Mouse (Mus musculus): ENCODE results near the gene Olfr1024. TPM values are rescaled to one million over a fixed set of nuclear protein-coding genes. Genes with fewer than 3 reads are reported as not detected.

The Olfr1024 gene
- polyA plus RNA-seq, 1 experiment from 2014 or later, result not detected

Other genes with a start within 250 kb of the Olfr1024 start
- gene Olfr154, start 240.6 kb downstream of the Olfr1024 start, polyA plus RNA-seq (2014; fragmentation: Nextera tagmentation; extraction: Ambion mirVana), result not detected in 2 replicates
- gene Olfr1006, start 226.3 kb downstream of the Olfr1024 start, polyA plus RNA-seq (2014; fragmentation: Nextera tagmentation; extraction: Ambion mirVana), result not detected in 2 replicates
- not detected in 2 replicates for gene Olfr1008, start 215.6 kb downstream of the Olfr1024 start, polyA plus RNA-seq (2014; fragmentation: Nextera tagmentation; extraction: Ambion mirVana)
- gene Olfr1009, start 189.6 kb downstream of the Olfr1024 start, polyA plus RNA-seq (2014; fragmentation: Nextera tagmentation; extraction: Ambion mirVana), result not detected in 2 replicates
- not detected in 2 replicates for gene Olfr1012, start 142.3 kb downstream of the Olfr1024 start, polyA plus RNA-seq (2014; fragmentation: Nextera tagmentation; extraction: Ambion mirVana)
- gene Olfr1013, start 138.0 kb downstream of the Olfr1024 start, polyA plus RNA-seq (2014; fragmentation: Nextera tagmentation; extraction: Ambion mirVana), result not detected in 2 replicates
- gene Olfr1014, start 132.3 kb downstream of the Olfr1024 start, polyA plus RNA-seq (2014; fragmentation: Nextera tagmentation; extraction: Ambion mirVana), result not detected in 2 replicates
- 0.14 TPM in 1 of 2 replicates, not detected in the other for gene Olfr1015, start 123.0 kb downstream of the Olfr1024 start, polyA plus RNA-seq (2014; fragmentation: Nextera tagmentation; extraction: Ambion mirVana)
- gene Olfr1016, start 102.5 kb downstream of the Olfr1024 start, polyA plus RNA-seq (2014; fragmentation: Nextera tagmentation; extraction: Ambion mirVana), result not detected in 2 replicates
- gene Olfr1018, start 86.6 kb downstream of the Olfr1024 start, polyA plus RNA-seq (2014; fragmentation: Nextera tagmentation; extraction: Ambion mirVana), result not detected in 2 replicates
- gene Olfr1019, start 59.6 kb downstream of the Olfr1024 start, polyA plus RNA-seq (2014; fragmentation: Nextera tagmentation; extraction: Ambion mirVana), result not detected in 2 replicates
- gene Olfr1020, start 58.0 kb downstream of the Olfr1024 start, polyA plus RNA-seq (2014; fragmentation: Nextera tagmentation; extraction: Ambion mirVana), result not detected in 2 replicates
- not detected in 2 replicates for gene Olfr1022, start 36.5 kb downstream of the Olfr1024 start, polyA plus RNA-seq (2014; fragmentation: Nextera tagmentation; extraction: Ambion mirVana)
- not detected in 2 replicates for gene Olfr1023, start 19.4 kb downstream of the Olfr1024 start, polyA plus RNA-seq (2014; fragmentation: Nextera tagmentation; extraction: Ambion mirVana)
- gene Olfr1025-ps1, start 10.1 kb upstream of the Olfr1024 start, polyA plus RNA-seq (2014; fragmentation: Nextera tagmentation; extraction: Ambion mirVana), result not detected in 2 replicates
- 0.18 and 0.22 TPM in 2 replicates for gene Olfr1026, start 16.5 kb upstream of the Olfr1024 start, polyA plus RNA-seq (2014; fragmentation: Nextera tagmentation; extraction: Ambion mirVana)
- not detected in 2 replicates for gene Olfr1028, start 45.4 kb upstream of the Olfr1024 start, polyA plus RNA-seq (2014; fragmentation: Nextera tagmentation; extraction: Ambion mirVana)
- not detected in 2 replicates for gene Olfr1029, start 68.8 kb upstream of the Olfr1024 start, polyA plus RNA-seq (2014; fragmentation: Nextera tagmentation; extraction: Ambion mirVana)
- gene Olfr1030, start 74.2 kb upstream of the Olfr1024 start, polyA plus RNA-seq (2014; fragmentation: Nextera tagmentation; extraction: Ambion mirVana), result not detected in 2 replicates
- not detected in 2 replicates for gene Olfr1031, start 85.3 kb upstream of the Olfr1024 start, polyA plus RNA-seq (2014; fragmentation: Nextera tagmentation; extraction: Ambion mirVana)
- not detected in 2 replicates for gene Olfr1032, start 100.5 kb upstream of the Olfr1024 start, polyA plus RNA-seq (2014; fragmentation: Nextera tagmentation; extraction: Ambion mirVana)
- gene Olfr1033, start 115.6 kb upstream of the Olfr1024 start, polyA plus RNA-seq (2014; fragmentation: Nextera tagmentation; extraction: Ambion mirVana), result 0.06 TPM in 1 of 2 replicates, not detected in the other
- gene Olfr1034, start 140.8 kb upstream of the Olfr1024 start, polyA plus RNA-seq (2014; fragmentation: Nextera tagmentation; extraction: Ambion mirVana), result 0.10 TPM in 1 of 2 replicates, not detected in the other
- gene Olfr1036, start 168.9 kb upstream of the Olfr1024 start, polyA plus RNA-seq (2014; fragmentation: Nextera tagmentation; extraction: Ambion mirVana), result not detected in 2 replicates
- not detected in 2 replicates for gene Olfr1037, start 182.3 kb upstream of the Olfr1024 start, polyA plus RNA-seq (2014; fragmentation: Nextera tagmentation; extraction: Ambion mirVana)
- gene Olfr1039, start 230.9 kb upstream of the Olfr1024 start, polyA plus RNA-seq (2014; fragmentation: Nextera tagmentation; extraction: Ambion mirVana), result not detected in 2 replicates
- not detected in 2 replicates for gene Olfr1040, start 241.7 kb upstream of the Olfr1024 start, polyA plus RNA-seq (2014; fragmentation: Nextera tagmentation; extraction: Ambion mirVana)